29 mouse cellular contexts compared by ENCODE assay signal in genomic region chr12:103631203-103631612, GRCm38 (mm10). TPM values are rescaled to one million over a fixed set of nuclear protein-coding genes. Genes with fewer than 3 reads are reported as not detected.
DNase-seq lines count a peak whose midpoint lies in the region; ATAC-seq lines count a peak whose summit lies in the region.
"Had no signal": no experiment of that assay in that cellular context is flagged by ENCODE, and none has a peak within 500 bp of the region (broad histone marks: within the 10 kb centered on the region; RNA-seq: fewer than 3 reads in every experiment).

Serpina10 (minus strand) TSS chr12:103631444.

- peak within 1 kb of the TSS; percentile 39; the same call in 1 of the 2 replicates for H3K9ac ChIP-seq in liver, embryonic 12.5 days
- H3K9ac ChIP-seq: forebrain, embryonic 15.5 days; hindbrain, embryonic 15.5 days; limb, embryonic 12.5 days; lung, embryonic 14.5 days had no signal

- peak within 1 kb of the TSS; percentile 50 for H3K4me2 ChIP-seq in liver, embryonic 12.5 days
- H3K4me2 ChIP-seq: forebrain, embryonic 15.5 days; heart, embryonic 11.5 days; hindbrain, embryonic 15.5 days; limb, embryonic 12.5 days; lung, embryonic 14.5 days had no signal

- 48% methylated on average over 3 of the region's 3 CpGs for WGBS in liver, embryonic 12.5 days (ENCODE audit: insufficient replicate concordance)

- peak within 1 kb of the TSS; percentile 48 for H3K27ac ChIP-seq in liver, embryonic 12.5 days
- H3K27ac ChIP-seq: forebrain, embryonic 15.5 days; hindbrain, embryonic 15.5 days; layer of hippocampus, adult 2 months; limb, embryonic 12.5 days had no signal

- no peaks in the 10 kb centered on the region; the same call in 1 of the 2 replicates for H3K4me1 ChIP-seq in liver, embryonic 12.5 days
- H3K4me1 ChIP-seq: forebrain, embryonic 15.5 days; hindbrain, embryonic 15.5 days; limb, embryonic 12.5 days; megakaryocyte, embryonic 14.5 days had no signal

- DNase-seq in adrenal gland, postnatal 10 days = no peak
- DNase-seq in adrenal gland, postnatal 25 days = no peak
- peak; percentile 5 for DNase-seq in kidney, adult 9 months
- DNase-seq in kidney, postnatal 14 days = no peak
- DNase-seq in yolk sac, embryonic 10.5 days (ENCODE audit: low spot score) = peak; percentile 78
- DNase-seq in adipocyte (ENCODE audit: low spot score) = no peak
- DNase-seq in layer of hippocampus, postnatal 14 days (ENCODE audit: low spot score in 2 of 2) = no peak
- DNase-seq: cerebellum, adult 8-10 months; gastrocnemius, postnatal 14 days; heart, adult 11 months; kidney, adult 18-20 months; kidney, postnatal 25 days; layer of hippocampus, postnatal 36 days; lung, embryonic 14.5 days; thymus, postnatal 25 days had no signal

- ATAC-seq in liver, embryonic 12.5 days = peak; percentile 65
- ATAC-seq: forebrain, embryonic 15.5 days; midbrain, embryonic 16.5 days had no signal

- no peaks in the 10 kb centered on the region for H3K27me3 ChIP-seq in liver, embryonic 12.5 days (replicated peaks)
- H3K27me3 ChIP-seq: forebrain, embryonic 15.5 days; hindbrain, embryonic 15.5 days; limb, embryonic 12.5 days; megakaryocyte, embryonic 14.5 days had no signal

- no peaks in the 10 kb centered on the region for H3K9me3 ChIP-seq in liver, embryonic 12.5 days (replicated peaks)
- H3K9me3 ChIP-seq: forebrain, embryonic 15.5 days; hindbrain, embryonic 15.5 days; limb, embryonic 12.5 days had no signal

- H3K36me3 ChIP-seq in liver, embryonic 12.5 days = peaks cover 7% of the 10 kb centered on the region
- H3K36me3 ChIP-seq: forebrain, embryonic 15.5 days; hindbrain, embryonic 15.5 days; limb, embryonic 12.5 days had no signal

- peak within 1 kb of the TSS; percentile 39 for H3K4me3 ChIP-seq in liver, embryonic 12.5 days
- H3K4me3 ChIP-seq: forebrain, embryonic 15.5 days; hindbrain, embryonic 15.5 days; layer of hippocampus, adult 2 months; limb, embryonic 12.5 days; megakaryocyte, embryonic 14.5 days had no signal

RNA-seq across cellular contexts. Expression of gene Serpina10, which starts in this region (rescaled TPM):
- 10 to 100 TPM; 11.9 to 22.2 TPM for total RNA-seq in adrenal gland, postnatal 10 days (2021)
- total RNA-seq in adrenal gland, postnatal 25 days (2021) = 0.36 and 2.9 TPM in 2 replicates
- 24.0 and 26.4 TPM in 2 replicates for polyA plus RNA-seq in liver, embryonic 12.5 days (2016; fragmentation: Nextera tagmentation; extraction: Ambion mirVana)
- under 1 TPM in 1 of 2 experiments, not detected in 1; 0.09 TPM for total RNA-seq in layer of hippocampus, postnatal 14 days (2021)
- total RNA-seq: adrenal gland, adult 18-20 months; gastrocnemius, postnatal 14 days; hematopoietic stem cell, adult 5-6 weeks; layer of hippocampus, postnatal 36 days; left cerebral cortex, postnatal 14 days had no signal
- polyA plus RNA-seq: embryonic facial prominence, embryonic 14.5 days; heart, postnatal 0 days; lung, embryonic 14.5 days; midbrain, embryonic 16.5 days; neural tube, embryonic 14.5 days had no signal

Comparison
In these comparisons a context has a peak if more than half of its experiments do, and no peak if none do; other contexts are left out.
1. DNase-seq: peak in kidney, adult 9 months (single experiment) and yolk sac, embryonic 10.5 days (single experiment); none in adrenal gland, postnatal 10 days (single experiment), adrenal gland, postnatal 25 days (single experiment), kidney, postnatal 14 days (single experiment), adipocyte (single experiment) and layer of hippocampus, postnatal 14 days (0 of 2).